Mouse (Mus musculus) G1E (cell line): ENCODE results near the gene Trim80.

Source experiments
- CTCF ChIP-seq: IDR thresholded peaks from 2 replicates; pipeline ENCODE4 v1.5.1; 2012; ENCODE audit warnings: low read depth, low read length, inconsistent platforms, mixed read lengths
- GATA1 ChIP-seq: IDR thresholded peaks from 2 replicates; pipeline ENCODE4 v1.6.1; 2012; ENCODE audit warnings: borderline replicate concordance, low read length, inconsistent platforms, mixed read lengths
- GATA2 ChIP-seq: IDR thresholded peaks from 2 replicates; pipeline ENCODE4 v1.6.1; 2012; ENCODE audit warnings: low read depth, low read length, inconsistent platforms, borderline replicate concordance
- TAL1 ChIP-seq: conservative IDR thresholded peaks from 2 replicates; pipeline ENCODE4 v1.6.1; 2012; ENCODE audit warnings: low read depth, low read length, inconsistent platforms, mixed read lengths

DNA sequence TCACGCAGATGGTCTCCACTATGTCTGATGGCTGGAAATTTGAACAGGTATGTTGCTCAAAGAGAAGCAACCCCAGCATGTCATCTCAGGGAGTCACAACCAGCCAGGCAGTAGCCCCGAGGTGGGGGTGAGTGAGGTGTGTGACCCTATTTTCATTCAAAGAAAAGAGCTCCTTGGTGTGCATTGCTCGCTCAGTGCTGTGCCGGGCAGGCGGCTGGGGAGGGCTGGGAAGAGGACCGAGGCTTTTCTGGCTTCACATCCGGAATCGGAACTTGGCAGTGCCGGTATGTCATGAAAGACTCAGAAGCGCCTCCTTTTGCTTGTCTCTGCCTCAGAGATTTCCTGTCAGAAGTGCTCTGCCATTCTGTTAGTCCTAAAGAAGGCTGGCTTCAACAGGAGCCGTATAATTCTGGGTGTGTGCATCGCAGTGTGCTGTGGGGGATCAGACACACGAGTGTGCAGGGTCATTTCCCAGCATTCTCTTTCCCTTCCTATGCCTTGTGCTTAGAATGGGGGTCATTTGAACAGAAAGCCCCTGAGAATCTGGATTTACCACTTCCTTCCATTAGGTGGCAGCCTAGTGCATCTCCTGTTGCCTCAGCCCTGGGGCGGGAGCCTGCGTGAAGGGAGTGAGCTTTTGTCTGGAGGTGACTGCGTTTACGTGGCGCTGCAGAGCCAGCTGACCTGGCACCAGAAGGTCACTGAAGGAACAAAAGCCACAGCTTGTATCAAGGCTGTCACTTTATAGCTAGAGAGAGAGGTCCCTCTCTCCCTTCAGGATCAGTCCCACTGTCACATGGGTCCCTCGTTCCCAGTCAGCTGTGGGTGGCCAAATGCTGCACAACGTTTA is 12.6 kb upstream of the Trim80 start:
- TF ChIP-seq GATA1 = no peak
- TF ChIP-seq CTCF = peak; percentile 48
- TF ChIP-seq GATA2 = no peak
- TF ChIP-seq TAL1 = no peak
